Mouse (Mus musculus): ENCODE measurements at regions not wholly inside any gene's neighbourhood (a gene's known extent, or its start where the extent isn't known, plus 50 kb on each side); places are given as distances from the start of the nearest gene placed in this dataset.
"Not testable (repeated sequence)": the region's sequence is repeated elsewhere in the genome, so short reads cannot be mapped to it uniquely, and the experiment has no call there.

- no peak for DNase-seq (ENCODE audit: low spot score)
Measured at GRCm38 (mm10) chr6:68977959-68978358, 1442.4 kb upstream of the Tacstd2 start.

GRCm38 (mm10) chr6:68964012-68964411, 1428.4 kb upstream of the Tacstd2 start:
- no peak for DNase-seq (ENCODE audit: low spot score)

GRCm38 (mm10) chr6:68938104-68938503, 1402.5 kb upstream of the Tacstd2 start:
- not testable (repeated sequence) for DNase-seq (ENCODE audit: low spot score)

GRCm38 (mm10) chr6:68931860-68932259, 1396.3 kb upstream of the Tacstd2 start:
- not testable (repeated sequence) for DNase-seq (ENCODE audit: low spot score)

GRCm38 (mm10) chr6:68915536-68915935, 1379.9 kb upstream of the Tacstd2 start:
- DNase-seq (ENCODE audit: low spot score): no peak

- no peak for DNase-seq (ENCODE audit: low spot score)
Measured at GRCm38 (mm10) chr6:68884130-68884529, 1348.5 kb upstream of the Tacstd2 start.

GRCm38 (mm10) chr6:68852761-68853160, 1317.2 kb upstream of the Tacstd2 start:
- not testable (repeated sequence) for DNase-seq (ENCODE audit: low spot score)

- DNase-seq (ENCODE audit: low spot score): no peak
Measured at GRCm38 (mm10) chr6:68852286-68852685, 1316.7 kb upstream of the Tacstd2 start.

- no peak for DNase-seq (ENCODE audit: low spot score)
Measured at GRCm38 (mm10) chr6:68835186-68835585, 1299.6 kb upstream of the Tacstd2 start.

GRCm38 (mm10) chr6:68834633-68835032, 1299.0 kb upstream of the Tacstd2 start:
- DNase-seq (ENCODE audit: low spot score): no peak

- not testable (repeated sequence) for DNase-seq (ENCODE audit: low spot score)
Measured at GRCm38 (mm10) chr6:68828460-68828859, 1292.9 kb upstream of the Tacstd2 start.

GRCm38 (mm10) chr6:68813346-68813745, 1277.8 kb upstream of the Tacstd2 start:
- no peak for DNase-seq (ENCODE audit: low spot score)

GRCm38 (mm10) chr6:68799205-68799604, 1263.6 kb upstream of the Tacstd2 start:
- not testable (repeated sequence) for DNase-seq (ENCODE audit: low spot score)

GRCm38 (mm10) chr6:68771507-68771906, 1235.9 kb upstream of the Tacstd2 start:
- no peak for DNase-seq (ENCODE audit: low spot score)

- no peak for DNase-seq (ENCODE audit: low spot score)
Measured at GRCm38 (mm10) chr6:68750451-68750850, 1214.9 kb upstream of the Tacstd2 start.

- DNase-seq (ENCODE audit: low spot score): no peak
Measured at GRCm38 (mm10) chr6:68749699-68750098, 1214.1 kb upstream of the Tacstd2 start.

GRCm38 (mm10) chr6:68738573-68738972, 1203.0 kb upstream of the Tacstd2 start:
- no peak for DNase-seq (ENCODE audit: low spot score)

GRCm38 (mm10) chr6:68736647-68737046, 1201.1 kb upstream of the Tacstd2 start:
- no peak for DNase-seq (ENCODE audit: low spot score)

- no peak for DNase-seq (ENCODE audit: low spot score)
Measured at GRCm38 (mm10) chr6:68736068-68736467, 1200.5 kb upstream of the Tacstd2 start.

GRCm38 (mm10) chr6:68711084-68711483, 1175.5 kb upstream of the Tacstd2 start:
- not testable (repeated sequence) for DNase-seq (ENCODE audit: low spot score)

GRCm38 (mm10) chr6:68704291-68704800, 1168.8 kb upstream of the Tacstd2 start:
- not testable (repeated sequence) for DNase-seq (ENCODE audit: low spot score)

- not testable (repeated sequence) for DNase-seq (ENCODE audit: low spot score)
Measured at GRCm38 (mm10) chr6:68680792-68681110, 1145.2 kb upstream of the Tacstd2 start.

GRCm38 (mm10) chr6:68680099-68680791, 1144.6 kb upstream of the Tacstd2 start:
- no peak for DNase-seq (ENCODE audit: low spot score)

- peak; percentile 3 for DNase-seq (ENCODE audit: low spot score)
Measured at GRCm38 (mm10) chr6:68668433-68668832, 1132.8 kb upstream of the Tacstd2 start.
